Mouse (Mus musculus): ENCODE data around the gene Fcrl5.
"Not testable (repeated sequence)": the region's sequence is repeated elsewhere in the genome, so short reads cannot be mapped to it uniquely, and the experiment has no call there.

Gene Fcrl5

GRCm38 (mm10) chr3:87435479-87435878 is at the start of gene Fcrl5:
Fcrl5 (plus strand) TSS chr3:87435773.
- no peak for DNase-seq (ENCODE audit: low spot score)

GRCm38 (mm10) chr3:87390935-87391334 is 44.6 kb upstream of the Fcrl5 start:
- no peak for DNase-seq (ENCODE audit: low spot score)

GRCm38 (mm10) chr3:87398809-87399208 is 36.8 kb upstream of the Fcrl5 start:
- DNase-seq (ENCODE audit: low spot score), result no peak

GRCm38 (mm10) chr3:87399906-87400305 is 35.7 kb upstream of the Fcrl5 start:
- no peak for DNase-seq (ENCODE audit: low spot score)

GRCm38 (mm10) chr3:87401321-87401720 is 34.3 kb upstream of the Fcrl5 start:
- DNase-seq (ENCODE audit: low spot score), result no peak

- DNase-seq (ENCODE audit: low spot score), result no peak
These were observed 27.4 kb upstream of the Fcrl5 start for GRCm38 (mm10) chr3:87408171-87408570.

GRCm38 (mm10) chr3:87409196-87409935 is 26.2 kb upstream of the Fcrl5 start:
- DNase-seq (ENCODE audit: low spot score), result no peak

- DNase-seq (ENCODE audit: low spot score), result no peak
These were observed 25.0 kb upstream of the Fcrl5 start for GRCm38 (mm10) chr3:87410605-87411004.

- DNase-seq (ENCODE audit: low spot score), result peak; percentile 67
These were observed 24.4 kb upstream of the Fcrl5 start for GRCm38 (mm10) chr3:87411150-87411549.

- DNase-seq (ENCODE audit: low spot score), result no peak
These were observed 14.9 kb upstream of the Fcrl5 start for GRCm38 (mm10) chr3:87420645-87421044.

- DNase-seq (ENCODE audit: low spot score), result no peak
These were observed 13.1 kb upstream of the Fcrl5 start for GRCm38 (mm10) chr3:87422386-87422910.

GRCm38 (mm10) chr3:87440586-87440985 is 5.0 kb downstream of the Fcrl5 start:
- DNase-seq (ENCODE audit: low spot score), result no peak

- no peak for DNase-seq (ENCODE audit: low spot score)
These were observed 8.4 kb downstream of the Fcrl5 start for GRCm38 (mm10) chr3:87443968-87444367.

GRCm38 (mm10) chr3:87465454-87465853 is 29.9 kb downstream of the Fcrl5 start:
- DNase-seq (ENCODE audit: low spot score), result no peak

- no peak for DNase-seq (ENCODE audit: low spot score)
These were observed 31.4 kb downstream of the Fcrl5 start for GRCm38 (mm10) chr3:87467011-87467410.

- no peak for DNase-seq (ENCODE audit: low spot score)
These were observed 31.8 kb downstream of the Fcrl5 start for GRCm38 (mm10) chr3:87467416-87467815.

- not testable (repeated sequence) for DNase-seq (ENCODE audit: low spot score)
These were observed 42.4 kb downstream of the Fcrl5 start for GRCm38 (mm10) chr3:87477948-87478347.

GRCm38 (mm10) chr3:87478596-87478995 is 43.0 kb downstream of the Fcrl5 start:
- not testable (repeated sequence) for DNase-seq (ENCODE audit: low spot score)

- DNase-seq (ENCODE audit: low spot score), result not testable (repeated sequence)
These were observed 43.7 kb downstream of the Fcrl5 start for GRCm38 (mm10) chr3:87479230-87479629.

GRCm38 (mm10) chr3:87487392-87487791 is 51.8 kb downstream of the Fcrl5 start:
- no peak for DNase-seq (ENCODE audit: low spot score)

GRCm38 (mm10) chr3:87487911-87488310 is 52.3 kb downstream of the Fcrl5 start:
- no peak for DNase-seq (ENCODE audit: low spot score)

- DNase-seq (ENCODE audit: low spot score), result no peak
These were observed 62.7 kb downstream of the Fcrl5 start for GRCm38 (mm10) chr3:87498266-87498665.

GRCm38 (mm10) chr3:87499072-87499471 is 63.5 kb downstream of the Fcrl5 start:
- DNase-seq (ENCODE audit: low spot score), result peak; percentile 45
